Mouse (Mus musculus): ENCODE results near the gene Josd1. TPM values are rescaled to one million over a fixed set of nuclear protein-coding genes. Genes with fewer than 3 reads are reported as not detected.

The Josd1 gene
- 26.8 and 27.9 TPM in 2 replicates for total RNA-seq (2021)
- long read RNA-seq, transcript Josd1-201 (4 exons, 3,440 nt) = major isoform, 33 of 41 reads
- long read RNA-seq, partial matches to known transcripts = 3 of 41 reads
- long read RNA-seq, other reads (novel, unspliced or antisense) = 5 of 41 reads

GRCm38 (mm10) chr15:79687646-79688267 lies at the start of gene Josd1:
Gene Josd1 (minus strand): TSS chr15:79687919.
- peak; percentile 98 for DNase-seq

GRCm38 (mm10) chr15:79734311-79734710 lies 46.6 kb upstream of the Josd1 start:
- DNase-seq = no peak

GRCm38 (mm10) chr15:79733640-79734039 lies 45.9 kb upstream of the Josd1 start:
- DNase-seq = no peak

- no peak for DNase-seq
Observed at GRCm38 (mm10) chr15:79733192-79733591, 45.5 kb upstream of the Josd1 start.

GRCm38 (mm10) chr15:79731554-79731953 lies 43.8 kb upstream of the Josd1 start:
- DNase-seq = no peak

GRCm38 (mm10) chr15:79728731-79729388 lies 41.1 kb upstream of the Josd1 start:
- no peak for DNase-seq

- DNase-seq = no peak
Observed at GRCm38 (mm10) chr15:79728311-79728710, 40.6 kb upstream of the Josd1 start.

- DNase-seq = no peak
Observed at GRCm38 (mm10) chr15:79727840-79728239, 40.1 kb upstream of the Josd1 start.

GRCm38 (mm10) chr15:79725190-79725789 lies 37.6 kb upstream of the Josd1 start:
- no peak for DNase-seq

GRCm38 (mm10) chr15:79723439-79723838 lies 35.7 kb upstream of the Josd1 start:
- DNase-seq = peak; percentile 25

GRCm38 (mm10) chr15:79720796-79721195 lies 33.1 kb upstream of the Josd1 start:
- no peak for DNase-seq

GRCm38 (mm10) chr15:79720267-79720666 lies 32.5 kb upstream of the Josd1 start:
- DNase-seq = no peak

- DNase-seq = no peak
Observed at GRCm38 (mm10) chr15:79716710-79717109, 29.0 kb upstream of the Josd1 start.

- no peak for DNase-seq
Observed at GRCm38 (mm10) chr15:79715646-79716045, 27.9 kb upstream of the Josd1 start.

- no peak for DNase-seq
Observed at GRCm38 (mm10) chr15:79708229-79708822, 20.6 kb upstream of the Josd1 start.

- DNase-seq = no peak
Observed at GRCm38 (mm10) chr15:79706603-79707214, 19.0 kb upstream of the Josd1 start.

- DNase-seq = no peak
Observed at GRCm38 (mm10) chr15:79697558-79698187, 10.0 kb upstream of the Josd1 start.

GRCm38 (mm10) chr15:79697011-79697410 lies 9.3 kb upstream of the Josd1 start:
- DNase-seq = no peak

GRCm38 (mm10) chr15:79696508-79696907 lies 8.8 kb upstream of the Josd1 start:
- no peak for DNase-seq

GRCm38 (mm10) chr15:79695516-79695915 lies 7.8 kb upstream of the Josd1 start:
- no peak for DNase-seq

- no peak for DNase-seq
Observed at GRCm38 (mm10) chr15:79694512-79694911, 6.8 kb upstream of the Josd1 start.

- DNase-seq = no peak
Observed at GRCm38 (mm10) chr15:79693740-79694139, 6.0 kb upstream of the Josd1 start.

Data from adrenal gland, postnatal 25 days (tissue).